Mouse (Mus musculus) skeletal muscle tissue, adult 2 months (tissue): ENCODE measurements around the gene Serp2.

Source experiments
- DNase-seq: peaks from one replicate; pipeline ENCODE4 v3.0.0-alpha.2; 2012; ENCODE audit warnings: low read depth, low spot score

Serp2 gene

DNA sequence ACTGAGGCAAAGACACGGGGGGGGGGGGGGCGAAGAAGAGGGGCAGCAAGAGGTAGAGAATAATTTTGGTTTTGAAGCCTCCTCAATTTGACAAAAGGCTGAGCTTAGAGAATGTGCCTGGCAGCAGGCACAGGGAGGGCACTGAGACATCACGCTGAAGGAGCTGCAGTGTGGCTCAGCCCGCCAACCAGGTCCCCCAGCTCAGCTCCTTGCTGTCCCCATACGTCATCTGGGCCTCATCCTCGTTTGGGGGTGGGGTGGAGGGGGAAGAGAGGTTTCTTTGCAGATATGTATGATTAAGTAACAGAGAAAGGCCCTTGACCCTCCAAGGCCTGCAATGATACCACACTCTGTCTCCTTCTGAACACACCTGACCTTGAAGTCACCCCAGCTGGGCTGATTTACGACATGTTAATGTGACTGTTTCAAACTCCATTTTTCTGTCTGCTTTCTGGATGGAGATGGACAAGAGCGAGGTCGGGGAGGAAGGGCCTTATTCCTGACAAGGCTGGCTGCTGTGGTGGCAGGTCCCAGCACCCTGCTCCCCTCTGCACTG, 28.9 kb downstream of the Serp2 start:
- DNase-seq: no peak

DNA sequence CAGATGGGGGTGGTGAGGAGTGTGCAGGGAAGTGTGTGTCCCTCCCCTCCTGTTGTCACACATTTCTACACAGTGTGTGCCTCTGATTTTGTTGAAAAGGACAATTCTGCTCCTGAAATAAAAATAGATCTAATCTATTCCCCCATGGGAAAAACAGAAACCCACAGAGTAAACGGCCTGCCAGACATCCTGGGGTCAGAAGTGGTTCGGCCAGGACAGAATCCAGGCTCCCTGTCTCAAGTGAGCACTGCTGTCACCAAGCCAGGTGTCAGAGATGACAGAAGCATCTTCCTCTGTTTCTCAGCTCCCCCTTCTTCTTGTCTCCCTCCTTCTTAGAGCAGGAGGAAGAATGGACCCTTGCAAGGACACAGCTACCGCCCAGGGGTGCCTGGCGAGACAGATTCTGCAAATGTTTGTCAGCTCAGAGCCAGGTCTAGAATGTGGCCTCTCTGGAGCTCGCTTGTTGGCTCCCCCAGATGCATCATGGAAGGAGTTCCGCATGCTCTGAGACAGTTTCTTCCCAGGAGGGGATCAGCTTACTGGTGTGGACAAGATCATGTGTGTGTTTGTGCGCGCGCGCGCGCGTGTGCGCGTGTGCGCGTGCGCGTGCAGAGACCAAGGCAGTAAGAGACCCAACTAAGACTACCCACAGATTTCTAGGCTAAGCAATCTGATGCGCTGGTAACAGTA, 29.5 kb downstream of the Serp2 start:
- peak; percentile 56 for DNase-seq

DNA sequence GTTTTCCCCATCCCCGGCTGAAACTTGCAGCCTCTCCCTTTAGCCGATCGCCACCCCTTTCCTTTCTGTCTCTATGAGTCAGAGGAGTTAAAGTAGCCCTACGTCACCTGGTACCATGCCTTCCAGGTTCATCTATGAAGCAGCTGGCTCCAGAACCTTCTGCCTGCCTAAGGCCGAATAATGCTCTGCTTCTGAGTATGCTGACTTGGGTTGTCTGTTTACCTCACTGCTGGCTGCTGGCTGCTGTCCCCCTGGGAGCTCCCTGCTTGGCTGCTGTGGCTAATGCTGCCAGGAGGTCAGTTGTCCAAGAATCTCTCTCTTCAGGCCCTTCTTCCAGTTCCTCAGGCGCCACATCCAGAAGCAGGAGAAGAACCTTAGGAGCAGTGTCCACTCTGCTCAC, 30.2 kb downstream of the Serp2 start:
- DNase-seq: no peak

DNA sequence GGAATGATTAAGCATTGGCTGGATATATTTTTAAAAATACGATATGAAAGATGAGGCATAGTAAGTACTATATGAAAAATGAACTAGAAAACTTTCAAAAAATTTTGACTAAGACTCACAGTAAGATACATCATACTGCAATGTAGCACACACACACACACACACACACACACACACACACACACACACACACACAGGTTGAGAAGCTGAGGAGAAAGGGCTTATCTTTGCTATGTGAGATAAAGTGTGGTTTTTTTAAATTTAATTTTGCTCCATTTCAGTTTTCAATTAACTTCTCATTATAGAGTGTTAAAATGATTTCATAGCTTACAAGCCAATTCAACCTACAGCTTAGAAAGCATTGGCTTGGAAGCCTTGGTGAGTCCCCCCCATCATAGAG, 33.3 kb downstream of the Serp2 start:
- no peak for DNase-seq

DNA sequence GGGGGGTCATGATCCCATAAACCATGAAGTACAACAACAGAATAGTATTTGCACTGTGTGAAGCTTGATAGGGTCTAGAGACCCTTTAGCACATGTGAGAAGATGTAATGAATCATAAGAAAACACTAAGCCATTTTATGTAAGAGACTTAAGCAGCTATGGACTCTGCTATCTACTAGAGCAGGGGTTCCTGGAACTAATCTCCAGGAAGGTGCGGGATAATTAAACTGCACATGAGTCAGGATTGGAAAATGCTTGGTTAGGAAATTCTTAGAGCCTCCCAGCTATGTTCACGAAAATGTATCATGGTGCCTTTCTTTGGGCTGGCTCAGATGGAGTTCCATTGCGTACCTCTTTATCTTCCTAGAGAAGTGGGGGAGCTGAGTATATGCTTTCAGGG, 35.4 kb downstream of the Serp2 start:
- DNase-seq: no peak

DNA sequence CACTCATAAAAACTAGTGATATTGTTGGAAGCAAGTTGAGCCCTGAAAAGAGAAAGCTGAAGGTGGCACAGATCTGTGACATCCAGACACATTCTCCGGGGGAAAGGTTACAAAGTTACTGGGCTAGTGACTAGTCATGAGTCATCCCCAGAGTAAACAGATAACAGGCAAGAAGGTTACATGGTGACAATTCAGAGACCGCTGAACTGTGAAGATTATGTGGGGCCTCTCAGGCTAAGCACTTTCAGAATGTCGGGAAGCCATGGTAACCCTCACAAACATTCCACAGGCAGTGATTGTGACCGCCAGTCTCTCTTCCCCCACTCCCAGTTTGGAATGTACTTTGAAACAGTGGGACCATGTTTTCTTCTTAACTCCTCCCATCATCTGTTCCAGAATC, 36.1 kb downstream of the Serp2 start:
- DNase-seq: no peak

DNA sequence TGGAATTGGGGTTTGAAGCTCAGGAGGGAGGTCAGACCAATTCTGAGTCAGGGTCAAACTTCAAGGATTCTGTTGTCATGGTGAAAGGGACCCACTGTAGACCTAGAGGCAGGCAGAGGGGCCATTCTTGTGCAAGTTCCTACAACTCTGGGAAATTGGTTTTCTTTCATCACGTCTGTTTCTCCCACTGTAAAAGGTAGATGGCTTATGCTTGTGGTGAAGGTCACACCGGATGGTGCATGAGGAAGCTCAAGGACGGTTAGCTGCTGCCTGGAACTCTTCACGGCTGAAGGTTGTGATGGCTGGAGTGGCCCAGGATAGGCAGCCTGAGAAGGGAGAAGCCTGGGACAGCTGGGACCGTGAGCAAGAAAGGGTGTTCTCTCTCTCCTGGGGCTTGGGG, 38.5 kb downstream of the Serp2 start:
- DNase-seq: no peak

DNA sequence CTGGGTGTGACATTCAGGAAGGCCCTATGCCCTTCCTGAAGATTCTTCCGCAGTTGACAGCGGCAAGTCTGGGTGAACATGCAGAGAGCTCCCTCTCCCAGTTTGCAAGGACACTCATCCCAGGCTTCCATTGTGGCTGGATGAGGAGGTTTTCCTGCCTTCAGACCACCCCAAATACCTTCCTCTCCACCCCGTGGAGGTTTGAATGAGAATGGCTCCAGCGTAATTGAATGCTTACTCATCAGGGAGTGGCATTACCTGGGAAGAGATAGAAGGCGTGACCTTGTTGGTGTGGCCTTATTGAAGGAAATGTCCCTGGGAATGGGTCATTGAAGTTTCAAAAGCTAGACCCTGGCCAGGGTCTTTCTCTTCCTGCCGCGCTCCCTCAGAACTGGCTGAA, 41.1 kb downstream of the Serp2 start:
- DNase-seq: no peak

DNA sequence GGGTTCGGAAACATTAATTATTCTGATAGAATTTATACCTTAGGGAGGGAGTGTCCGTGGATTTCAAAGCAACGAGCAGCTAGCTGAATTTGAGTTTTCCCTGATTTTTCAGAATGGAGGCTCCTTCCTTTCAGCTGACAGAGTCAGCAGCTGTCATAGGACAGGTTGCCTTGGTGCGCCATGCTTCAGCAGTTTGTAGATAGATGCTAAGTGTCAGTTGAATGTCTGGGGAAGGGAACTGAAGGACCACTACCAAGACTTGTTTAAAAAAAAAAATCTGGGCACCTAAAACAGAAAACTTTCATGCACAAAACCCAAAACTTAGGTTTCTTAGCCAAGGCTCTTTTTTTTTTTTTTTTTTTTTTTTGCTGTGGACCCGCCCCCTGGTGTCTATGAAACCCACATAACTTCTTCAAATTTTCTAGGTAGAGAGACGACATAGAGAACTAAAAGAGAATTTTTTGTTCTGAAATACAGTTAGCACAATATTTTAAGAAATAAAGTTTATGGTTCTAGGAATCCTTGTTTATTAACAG, 42.6 kb downstream of the Serp2 start:
- DNase-seq: no peak

DNA sequence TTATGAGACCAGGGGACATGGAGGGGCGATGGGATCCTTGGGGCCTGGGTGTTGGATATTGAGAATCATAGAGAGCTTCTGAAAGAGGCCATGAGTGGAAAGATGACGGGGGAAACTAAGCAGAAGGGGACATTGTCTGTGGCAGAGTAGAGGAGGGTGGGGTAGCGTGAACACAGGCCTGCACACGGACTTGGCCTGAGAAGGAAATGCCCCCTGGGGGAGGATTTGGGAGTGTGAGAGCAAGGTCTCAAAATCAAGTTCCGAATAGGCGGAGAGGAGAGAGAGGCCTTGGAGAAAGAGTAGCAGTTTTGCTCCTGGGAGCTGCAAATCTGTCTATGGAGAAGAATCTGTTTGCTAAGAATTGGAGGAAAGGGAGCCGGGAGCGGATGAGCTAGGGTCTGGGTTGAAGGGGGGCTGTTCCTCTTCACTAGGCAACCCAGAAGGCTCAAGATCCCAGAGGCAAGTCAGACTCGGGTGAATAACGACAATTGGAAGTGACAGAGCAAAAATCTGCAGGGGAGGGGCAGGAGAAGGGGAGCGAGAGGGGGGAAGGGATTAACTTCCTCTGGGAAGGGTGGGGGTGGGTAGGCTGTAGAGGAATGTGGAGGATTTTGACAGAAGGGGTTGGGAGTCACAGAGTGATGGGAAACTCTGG, 43.2 kb downstream of the Serp2 start:
- DNase-seq: no peak

DNA sequence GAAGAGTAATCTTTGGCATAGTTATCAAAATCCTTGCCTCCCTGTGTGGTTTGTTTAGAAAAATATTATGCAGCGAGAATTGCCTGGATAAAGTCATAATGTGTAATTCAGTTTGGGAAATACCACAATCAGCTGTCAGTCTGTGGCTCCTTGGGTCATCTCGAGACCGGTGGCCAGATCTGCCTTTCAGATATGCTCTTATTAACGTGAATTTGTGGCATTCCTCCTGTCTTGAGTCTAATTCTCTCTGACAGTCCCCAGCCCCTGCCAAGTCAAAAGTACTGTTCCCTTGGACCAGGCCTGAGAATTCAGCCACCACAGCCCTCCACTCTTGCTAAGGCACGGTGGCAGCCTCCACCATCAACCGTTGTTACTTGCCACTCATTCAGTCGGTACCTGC, 44.7 kb downstream of the Serp2 start:
- DNase-seq: no peak

DNA sequence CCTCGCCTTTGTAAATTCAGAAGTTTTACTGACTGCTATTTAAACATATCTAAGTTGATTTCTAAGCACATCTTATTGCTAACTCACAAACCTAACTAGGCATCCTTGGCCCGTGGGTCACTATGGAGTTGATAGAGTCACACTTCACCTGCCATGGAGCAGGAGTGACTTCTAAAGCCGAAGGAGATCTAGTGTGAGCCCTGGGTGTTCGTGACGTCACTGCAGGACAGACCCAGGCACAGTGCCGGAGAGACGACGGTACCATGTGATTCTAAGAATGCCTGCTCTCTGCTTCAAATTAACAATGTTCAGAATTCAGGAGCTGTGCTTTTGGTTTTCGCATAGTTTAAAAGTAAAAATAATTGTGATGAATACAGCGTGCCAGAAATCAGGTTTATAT, 48.0 kb downstream of the Serp2 start:
- DNase-seq: no peak

DNA sequence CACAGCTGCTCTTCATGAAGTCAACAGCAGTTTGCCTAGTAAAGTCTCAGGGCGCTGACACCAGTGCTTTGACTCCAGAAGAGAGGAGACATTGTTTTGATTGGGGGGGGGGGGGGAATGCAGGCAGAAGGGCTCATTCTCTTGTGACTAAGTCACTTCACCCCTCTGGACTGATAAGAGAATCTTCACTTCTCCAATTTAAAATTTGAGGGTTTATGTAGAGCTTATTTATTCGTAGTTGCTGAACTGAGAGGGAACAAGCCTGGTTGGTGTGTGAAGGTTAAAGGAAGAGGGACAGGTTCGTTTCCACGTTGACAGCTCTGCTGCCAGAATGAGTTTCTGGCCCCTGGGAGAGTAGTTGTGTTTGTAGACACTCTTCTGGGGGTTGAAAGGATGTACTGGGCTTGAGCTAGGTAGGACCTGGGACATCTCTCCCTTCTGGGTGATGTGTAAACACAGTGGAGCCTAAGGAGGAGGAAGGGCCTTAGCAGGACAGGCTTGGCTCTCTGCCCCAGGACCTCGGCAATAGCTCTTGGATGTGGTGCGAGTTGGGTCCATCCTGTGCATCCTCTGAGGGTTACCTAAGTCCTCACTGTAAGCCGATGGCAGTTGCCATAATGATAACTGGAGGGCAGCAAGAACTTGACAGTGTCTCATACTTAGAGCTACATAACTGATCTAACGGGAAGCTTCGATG, 48.7 kb downstream of the Serp2 start:
- DNase-seq: no peak

DNA sequence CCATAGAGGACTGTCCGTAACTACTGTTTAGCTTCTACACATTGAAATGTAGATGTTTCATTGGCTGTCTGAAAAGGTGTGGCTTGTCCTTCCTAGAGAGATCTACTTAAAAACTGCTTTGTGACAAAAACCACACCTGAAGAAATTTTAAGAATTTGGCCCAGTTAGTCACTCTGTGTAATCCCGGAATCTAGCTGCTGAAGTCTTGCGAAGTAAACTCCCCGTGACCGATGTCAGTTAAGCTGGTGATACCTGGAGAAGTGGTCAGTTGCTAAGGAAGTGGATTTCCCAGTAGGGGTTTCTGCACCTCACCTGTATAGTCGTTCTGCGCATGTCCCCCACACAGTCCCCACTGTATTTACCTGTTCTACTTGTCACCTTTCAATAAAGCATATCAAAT, 49.3 kb downstream of the Serp2 start:
- DNase-seq: no peak

DNA sequence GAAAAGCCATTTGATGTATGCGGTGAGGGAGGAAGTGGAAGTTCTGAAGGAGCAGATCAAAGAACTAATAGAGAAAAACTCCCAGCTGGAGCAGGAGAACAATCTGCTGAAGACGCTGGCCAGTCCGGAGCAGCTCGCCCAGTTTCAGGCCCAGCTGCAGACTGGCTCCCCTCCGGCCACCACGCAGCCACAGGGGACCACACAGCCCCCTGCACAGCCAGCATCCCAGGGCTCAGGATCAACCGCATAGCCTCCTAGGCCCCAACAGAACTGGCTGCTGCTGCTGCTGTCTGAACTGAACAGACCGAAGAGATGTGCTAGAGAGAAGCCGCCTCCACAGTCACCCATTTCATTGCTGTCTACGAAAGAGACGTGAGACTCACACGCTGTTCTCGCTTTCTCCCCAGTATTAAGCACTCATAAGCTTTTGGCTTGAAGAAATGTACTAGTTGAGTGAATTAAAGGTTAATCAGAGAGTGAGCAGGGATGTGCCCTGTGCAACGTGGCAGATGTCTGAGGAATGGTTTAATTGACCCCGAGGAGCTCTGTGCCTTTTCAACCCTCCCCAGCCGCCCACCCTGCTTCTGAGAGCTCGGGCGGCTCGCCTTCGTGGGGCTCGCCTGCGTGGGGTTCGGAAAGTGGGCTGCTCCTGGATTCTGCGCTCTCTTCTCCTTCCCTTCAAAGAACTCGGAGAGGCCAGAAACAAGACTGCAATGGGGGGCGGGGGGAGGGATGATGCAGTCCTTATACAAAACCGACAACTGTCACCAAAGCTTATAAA, 50.1 kb downstream of the Serp2 start:
- DNase-seq: no peak

DNA sequence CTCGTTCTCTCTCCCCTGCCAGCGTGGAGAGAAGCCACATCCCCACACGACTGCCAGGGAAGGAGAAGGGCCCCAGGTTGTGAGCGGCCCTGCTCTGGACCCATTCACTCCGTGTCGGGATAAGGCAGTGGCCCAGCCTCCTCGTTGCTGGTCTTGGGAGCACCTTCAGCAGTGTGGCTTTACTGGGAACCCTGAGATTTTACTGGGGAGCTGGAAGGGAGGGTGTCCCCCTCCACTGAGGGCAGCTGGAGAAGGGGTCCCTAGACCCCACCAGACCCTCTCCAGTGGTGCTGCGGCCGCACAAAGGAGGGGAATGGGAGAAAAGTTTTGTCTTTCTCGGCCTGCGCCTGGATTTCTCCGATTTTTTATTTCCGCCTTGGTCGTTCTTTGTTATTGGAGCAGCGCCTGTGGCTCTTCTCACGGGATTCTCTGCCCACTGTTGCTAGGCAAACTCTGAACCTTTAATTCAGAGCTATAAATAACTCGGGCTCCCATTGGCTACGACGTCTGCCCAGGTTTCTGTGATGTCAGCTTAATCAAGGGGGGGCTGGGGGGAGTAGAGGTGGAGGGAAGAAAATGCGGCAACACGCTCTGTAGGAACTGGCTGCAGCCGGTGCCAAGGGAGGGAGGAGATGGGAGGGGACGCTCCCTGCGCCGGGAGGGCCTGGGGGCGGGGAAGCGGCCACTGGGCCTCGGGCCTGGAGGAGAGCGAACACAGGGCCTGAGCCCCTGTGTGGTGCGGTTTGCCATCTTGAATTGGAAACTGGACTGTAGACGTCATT, 51.1 kb downstream of the Serp2 start:
- DNase-seq: peak; percentile 86

DNA sequence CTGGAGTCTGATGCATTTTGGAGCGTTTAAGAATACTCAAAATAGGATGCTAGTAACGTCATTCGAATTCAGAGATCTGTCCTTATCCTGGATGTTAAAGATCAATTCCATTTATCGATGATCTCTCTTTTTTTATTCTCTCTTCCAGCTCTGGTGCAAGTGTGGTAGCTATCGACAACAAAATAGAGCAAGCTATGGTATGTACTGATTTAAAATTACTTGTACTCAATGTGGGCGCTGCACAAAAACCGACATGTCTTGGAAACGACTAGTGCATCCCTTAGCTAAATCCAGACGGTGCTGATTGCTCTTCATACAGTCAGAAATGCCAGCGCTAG, 51.6 kb downstream of the Serp2 start:
- no peak for DNase-seq

DNA sequence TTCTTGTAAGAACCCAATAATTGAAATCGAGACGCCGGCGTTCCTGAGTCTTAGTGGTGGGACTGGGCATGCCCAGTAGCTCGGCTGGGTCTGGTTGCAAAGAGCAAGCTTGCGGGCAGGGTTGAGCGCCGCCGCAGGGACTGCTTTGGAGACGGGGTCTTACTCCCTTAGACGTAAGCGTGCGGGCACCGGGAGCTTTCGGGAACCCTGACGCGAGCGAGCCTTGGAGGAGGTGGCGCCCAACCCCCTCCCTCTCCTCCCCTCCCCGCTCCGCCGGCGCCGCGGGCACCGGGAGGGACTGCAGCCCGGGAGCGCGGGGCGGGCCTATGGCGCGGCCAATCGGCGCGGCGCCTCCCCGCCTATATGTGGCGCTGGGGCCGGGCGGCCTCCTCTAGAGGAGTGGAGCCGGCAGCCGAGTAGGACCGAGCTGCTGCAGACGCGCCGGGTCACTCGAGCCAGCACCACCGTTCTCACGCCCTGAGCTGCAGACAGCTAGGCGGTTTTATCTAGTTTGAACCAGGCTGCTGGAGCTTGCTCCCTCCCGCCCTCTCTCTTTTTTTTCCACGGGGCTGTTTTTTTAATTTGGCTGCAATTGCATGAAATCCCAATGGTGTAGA, 52.5 kb downstream of the Serp2 start:
- peak; percentile 87 for DNase-seq

DNA sequence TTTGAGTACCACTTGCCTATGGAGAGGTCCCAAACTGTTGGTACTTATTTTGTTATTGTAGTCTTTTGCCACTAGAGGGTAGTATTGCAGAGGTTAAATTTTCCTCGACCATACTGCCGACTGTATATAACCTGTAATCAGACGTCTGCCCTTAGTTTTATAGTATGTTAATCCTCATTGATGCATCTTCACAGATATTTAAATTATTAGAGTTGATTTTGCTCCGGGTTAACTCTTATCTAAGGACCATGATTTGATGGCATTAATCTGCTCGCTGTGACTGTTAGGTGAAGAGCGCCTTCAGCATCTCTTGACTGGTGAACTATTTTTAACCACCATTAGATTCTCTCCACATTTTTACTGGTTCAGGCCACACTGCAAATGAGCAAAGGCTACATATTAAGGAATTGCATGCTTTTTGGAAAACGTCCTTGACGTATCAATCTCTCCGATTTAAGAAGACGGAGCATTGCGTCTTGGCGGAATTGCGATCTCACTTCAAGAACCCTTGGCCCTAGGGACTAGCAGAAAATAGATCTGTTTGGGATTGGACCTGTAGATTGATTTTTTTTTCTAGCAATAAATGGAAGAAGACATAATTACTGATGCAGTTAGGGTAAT, 53.3 kb downstream of the Serp2 start:
- peak; percentile 43 for DNase-seq

DNA sequence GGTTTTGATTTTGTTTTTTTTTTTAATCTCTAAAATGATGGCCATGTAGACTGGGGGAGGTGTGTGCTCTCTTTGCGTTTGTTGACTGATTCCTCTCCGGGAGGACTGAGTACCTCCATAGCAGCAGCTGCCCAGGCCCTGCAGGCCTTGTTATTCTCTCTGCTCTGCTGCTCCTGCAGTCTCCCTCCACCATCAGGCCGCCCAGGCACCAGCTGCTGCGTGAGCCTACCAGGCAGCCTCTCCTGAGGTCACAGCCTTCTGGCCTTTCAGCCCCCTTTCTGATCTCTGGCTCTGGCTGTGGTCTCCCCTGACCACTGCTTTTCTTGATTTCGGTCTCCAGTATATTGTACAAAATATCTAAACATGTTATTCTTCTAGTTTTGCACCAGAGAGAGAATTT, 56.7 kb downstream of the Serp2 start:
- no peak for DNase-seq
